Mouse (Mus musculus) cortical plate, adult 2 months (tissue): ENCODE data around the gene Cttnbp2nl.

Experiments used
- CTCF ChIP-seq: fragments of 200-500 bp; IDR thresholded peaks from 2 replicates; pipeline ENCODE4 v1.5.1; 2011; ENCODE audit warnings: mild to moderate bottlenecking, control low read depth, low read length; ENCODE audit not compliant: insufficient read depth; ENCODE audit errors: extremely low read depth
- POLR2A ChIP-seq: fragments of 200-500 bp; IDR thresholded peaks from 2 replicates; pipeline ENCODE4 v1.6.1; 2011; ENCODE audit warnings: mild to moderate bottlenecking, low read length, control low read depth; ENCODE audit not compliant: insufficient read depth; ENCODE audit errors: extremely low read depth

GRCm38 (mm10) chr3:105012696-105013313, 40.1 kb downstream of the Cttnbp2nl start:
- TF ChIP-seq CTCF (no peak), POLR2A (no peak)
